ENCODE assay signal across 8 mouse cellular contexts in the genomic region with DNA sequence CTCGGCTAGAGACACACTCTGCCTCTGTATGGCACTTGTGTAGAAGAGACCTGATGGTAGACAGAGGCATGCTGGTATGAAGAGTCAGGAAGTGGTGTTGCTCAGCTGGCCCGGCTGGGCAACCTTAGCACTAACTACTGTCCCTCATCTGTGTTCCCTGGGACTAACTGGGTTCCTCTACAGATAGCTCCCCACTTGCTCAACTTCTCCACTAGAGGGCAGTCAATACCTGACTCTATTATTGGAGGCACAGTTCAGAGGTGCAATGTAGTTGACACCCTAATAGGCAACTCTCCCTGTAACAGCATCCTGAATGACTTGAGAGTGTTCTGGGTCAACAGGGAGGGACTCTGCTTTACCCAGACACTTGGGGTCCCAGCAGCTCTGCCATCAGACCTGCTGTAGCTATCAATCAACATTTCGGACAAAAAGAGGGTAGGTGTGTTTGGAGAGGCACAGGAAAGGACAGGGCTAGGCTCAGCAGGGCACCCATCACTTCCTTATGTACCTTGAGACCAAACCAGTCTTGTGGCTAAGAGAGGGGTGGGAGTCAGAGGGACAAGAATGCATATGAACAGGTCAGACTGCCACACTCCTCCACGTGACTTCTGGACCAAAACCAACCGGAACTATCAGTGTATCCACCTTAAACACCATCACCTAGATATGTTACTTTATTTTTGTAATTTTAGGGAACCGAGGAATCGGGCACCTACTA. TPM values are rescaled to one million over a fixed set of nuclear protein-coding genes. Genes with fewer than 3 reads are reported as not detected.
DNase-seq lines count a peak whose midpoint lies in the region; ATAC-seq and TF ChIP-seq lines count a peak whose summit lies in the region.

No protein-coding gene starts in this region.

- H3K4me3 ChIP-seq in MEL (ENCODE audit: control insufficient read depth in 1 of 2, insufficient read depth in 1 of 2, low read depth in 2 of 2, low read length in 2 of 2) = no peak overlapping the region
- H3K4me3 ChIP-seq in kidney, embryonic 15.5 days (replicated peaks) = no peak overlapping the region
- no peak overlapping the region for H3K4me3 ChIP-seq in liver, embryonic 13.5 days (replicated peaks)

- H3K9me3 ChIP-seq in MEL (replicated peaks; ENCODE audit: insufficient read depth, low read length) = no peaks in the 10 kb centered on the region
- H3K9me3 ChIP-seq in kidney, embryonic 15.5 days (replicated peaks) = no peaks in the 10 kb centered on the region
- H3K9me3 ChIP-seq in liver, embryonic 13.5 days (replicated peaks) = no peaks in the 10 kb centered on the region

- no peaks in the 10 kb centered on the region for H3K4me1 ChIP-seq in MEL (ENCODE audit: control insufficient read depth in 1 of 2, insufficient read depth in 2 of 2, low read length in 2 of 2)
- H3K4me1 ChIP-seq in kidney, embryonic 15.5 days = peaks cover 8% of the 10 kb centered on the region; the same call in 1 of the 2 replicates
- H3K4me1 ChIP-seq in liver, embryonic 13.5 days (replicated peaks) = no peaks in the 10 kb centered on the region

- no peaks in the 10 kb centered on the region for H3K36me3 ChIP-seq in MEL (ENCODE audit: control insufficient read depth in 1 of 2, insufficient read depth in 2 of 2, low read length in 2 of 2)
- H3K36me3 ChIP-seq in kidney, embryonic 15.5 days = no peaks in the 10 kb centered on the region
- no peaks in the 10 kb centered on the region for H3K36me3 ChIP-seq in liver, embryonic 13.5 days

- TF ChIP-seq RAD21 in MEL (IDR thresholded peaks at IDR 0.05; ENCODE audit: low read depth, low read length) = peak; percentile 88

- peak; percentile 75 for ATAC-seq in kidney, embryonic 15.5 days (replicated peaks; ENCODE audit: low FRiP score)
- ATAC-seq in liver, embryonic 13.5 days (ENCODE audit: low read depth) = peak; percentile 59; the same call in 1 of the 2 replicates

- peak; percentile 61 to 96 (median 96) for TF ChIP-seq CTCF in MEL (IDR thresholded peaks at IDR 0.05 in 2 of 3, conservative IDR thresholded peaks at IDR 0.05 in 1 of 3; ENCODE audit: control insufficient read depth in 1 of 3, insufficient read depth in 1 of 3, low read depth in 2 of 3, low read length in 3 of 3, poor library complexity in 1 of 3, severe bottlenecking in 1 of 3)

- DNase-seq in B cell, adult 2 months = peak; percentile 65 to 66
- peak; percentile 71 for DNase-seq in MEL (ENCODE audit: low read depth, low spot score)
- peak; percentile 74 to 83 for DNase-seq in cerebellum, postnatal 10 days
- peak; percentile 30 to 70 for DNase-seq in frontal cortex, postnatal 36 days (ENCODE audit: low spot score in 2 of 2)
- no peak for DNase-seq in liver, embryonic 13.5 days
- peak; percentile 62 to 64 for DNase-seq in natural killer cell, adult 2 months (ENCODE audit: low spot score in 2 of 2)
- DNase-seq in yolk sac, embryonic 10.5 days (ENCODE audit: low spot score) = no peak

- H3K27ac ChIP-seq in MEL (ENCODE audit: control insufficient read depth, low read depth, low read length) = no peak overlapping the region
- H3K27ac ChIP-seq in kidney, embryonic 15.5 days = no peak overlapping the region
- H3K27ac ChIP-seq in liver, embryonic 13.5 days = no peak overlapping the region

- no peaks in the 10 kb centered on the region for H3K79me2 ChIP-seq in MEL (ENCODE audit: control insufficient read depth, insufficient read depth, low read length, poor library complexity)

- WGBS in kidney, embryonic 15.5 days = 75% methylated on average over 7 of the region's 7 CpGs
- WGBS in liver, embryonic 13.5 days (ENCODE audit: insufficient replicate concordance) = 53% methylated on average over 7 of the region's 7 CpGs

- no peaks in the 10 kb centered on the region for H3K27me3 ChIP-seq in MEL (ENCODE audit: control insufficient read depth in 1 of 2, insufficient read depth in 2 of 2, low read length in 2 of 2)
- no peaks in the 10 kb centered on the region for H3K27me3 ChIP-seq in kidney, embryonic 15.5 days
- H3K27me3 ChIP-seq in liver, embryonic 13.5 days = no peaks in the 10 kb centered on the region

- H3K4me2 ChIP-seq in kidney, embryonic 15.5 days = no peak overlapping the region
- no peak overlapping the region for H3K4me2 ChIP-seq in liver, embryonic 13.5 days

- TF ChIP-seq EP300 in MEL (IDR thresholded peaks at IDR 0.05; ENCODE audit: low read depth in 1 of 2, low read length in 2 of 2) = no peak

- TF ChIP-seq POLR2A in MEL (IDR thresholded peaks at IDR 0.05; ENCODE audit: control insufficient read depth in 1 of 2, insufficient read depth in 1 of 2, low read depth in 1 of 2, low read length in 2 of 2, poor library complexity in 1 of 2) = no peak

- H3K9ac ChIP-seq in MEL (ENCODE audit: control insufficient read depth, low read depth, low read length, poor library complexity, severe bottlenecking) = no peak overlapping the region
- H3K9ac ChIP-seq in kidney, embryonic 15.5 days = no peak overlapping the region
- no peak overlapping the region for H3K9ac ChIP-seq in liver, embryonic 13.5 days

TF ChIP-seq in MEL, 35 proteins besides CTCF, POLR2A, EP300 and RAD21:
- TF ChIP-seq SMC3 (IDR thresholded peaks at IDR 0.05; ENCODE audit: low read depth, low read length) (peak; percentile 88), USF1 (IDR thresholded peaks at IDR 0.05; ENCODE audit: low read depth, low read length) (no peak), ZC3H11A (IDR thresholded peaks at IDR 0.05; ENCODE audit: low read depth, low read length) (peak; percentile 71), KAT2A (conservative IDR thresholded peaks at IDR 0.05; ENCODE audit: low read depth, low read length) (no peak)

RNA-seq across cellular contexts. Expression of gene Gpr68, which starts 58.4 kb away (rescaled TPM):
- 0.04 TPM in 1 of 2 replicates, not detected in the other for total RNA-seq in MEL (2012; rRNA removed)
- not detected for polyA plus RNA-seq in MEL (2012; ENCODE audit: insufficient read depth in 1 of 2, insufficient read length in 2 of 2, low read depth in 1 of 2, low replicate concordance in 2 of 2, missing spikeins in 1 of 2)
- 0.51 and 0.53 TPM in 2 replicates for polyA plus RNA-seq in kidney, embryonic 15.5 days (2015; fragmentation: Nextera tagmentation; extraction: Ambion mirVana)
- polyA plus RNA-seq in liver, embryonic 13.5 days (2015; fragmentation: Nextera tagmentation; extraction: Ambion mirVana) = 0.07 and 0.08 TPM in 2 replicates

Comparison
In these comparisons a context has a peak if more than half of its experiments do, and no peak if none do; other contexts are left out.
1. DNase-seq: peak in B cell, adult 2 months (2 of 2), MEL (single experiment), cerebellum, postnatal 10 days (2 of 2), frontal cortex, postnatal 36 days (2 of 2) and natural killer cell, adult 2 months (2 of 2); none in liver, embryonic 13.5 days (single experiment) and yolk sac, embryonic 10.5 days (single experiment).